Mouse (Mus musculus) brain, adult 2 months (tissue): ENCODE results near the gene Emg1.

ENCODE experiments used
- DNase-seq: peaks from one replicate; pipeline ENCODE4 v3.0.0; 2011; ENCODE audit warnings: low read depth, low spot score

Gene Emg1

GRCm38 (mm10) chr6:124740888-124741761 is 29.1 kb upstream of the Emg1 start, which contains the start of gene Grcc10:
Grcc10 (minus strand) TSS chr6:124741374.
- DNase-seq, result peak; percentile 97

- peak; percentile 85 for DNase-seq
Measured at GRCm38 (mm10) chr6:124740211-124740887, 28.4 kb upstream of the Emg1 start.

GRCm38 (mm10) chr6:124739231-124739796 is 27.3 kb upstream of the Emg1 start:
- no peak for DNase-seq

- no peak for DNase-seq
Measured at GRCm38 (mm10) chr6:124738511-124739023, 26.6 kb upstream of the Emg1 start, which contains the start of gene Ptpn6. Ptpn6 (minus strand) TSS chr6:124738714.

GRCm38 (mm10) chr6:124737040-124737439 is 25.1 kb upstream of the Emg1 start:
- peak; percentile 66 for DNase-seq

- no peak for DNase-seq
Measured at GRCm38 (mm10) chr6:124734417-124734816, 22.4 kb upstream of the Emg1 start.

GRCm38 (mm10) chr6:124732476-124733370 is 20.7 kb upstream of the Emg1 start:
- DNase-seq, result no peak

GRCm38 (mm10) chr6:124731038-124731437 is 19.1 kb upstream of the Emg1 start:
- no peak for DNase-seq

- DNase-seq, result peak; percentile 50
Measured at GRCm38 (mm10) chr6:124729850-124730705, 18.1 kb upstream of the Emg1 start.

- no peak for DNase-seq
Measured at GRCm38 (mm10) chr6:124728621-124729020, 16.6 kb upstream of the Emg1 start.

- no peak for DNase-seq
Measured at GRCm38 (mm10) chr6:124724472-124724871, 12.5 kb upstream of the Emg1 start.

GRCm38 (mm10) chr6:124723541-124723940 is 11.6 kb upstream of the Emg1 start:
- no peak for DNase-seq

- no peak for DNase-seq
Measured at GRCm38 (mm10) chr6:124722876-124723473, 11.0 kb upstream of the Emg1 start.

- no peak for DNase-seq
Measured at GRCm38 (mm10) chr6:124720904-124721303, 8.9 kb upstream of the Emg1 start.

GRCm38 (mm10) chr6:124719354-124719978 is 7.5 kb upstream of the Emg1 start:
- DNase-seq, result no peak

GRCm38 (mm10) chr6:124718703-124719102 is 6.7 kb upstream of the Emg1 start:
- DNase-seq, result no peak

- DNase-seq, result no peak
Measured at GRCm38 (mm10) chr6:124717968-124718367, 6.0 kb upstream of the Emg1 start.

GRCm38 (mm10) chr6:124716864-124717490 is 5.0 kb upstream of the Emg1 start:
- peak; percentile 80 for DNase-seq

GRCm38 (mm10) chr6:124712918-124713317 is 940 bp upstream of the Emg1 start:
- DNase-seq, result no peak
